Mouse (Mus musculus) ZHBTc4 (cell line): ENCODE data around the gene Klhl8.
A peak's percentile ranks its signal among the peaks of the same experiment; 100 is the strongest.
"Not testable (repeated sequence)": the region's sequence is repeated elsewhere in the genome, so short reads cannot be mapped to it uniquely, and the experiment has no call there.

ENCODE experiments used
- DNase-seq: peaks from one replicate; pipeline ENCODE4 v3.0.0-alpha.2; 2011; ENCODE audit warnings: low read depth, low spot score

Gene Klhl8

GRCm38 (mm10) chr5:103910748-103911409, at the start of gene Klhl8:
Klhl8 (minus strand) TSS chr5:103911259.
- DNase-seq: peak; percentile 95

GRCm38 (mm10) chr5:103954638-103955037, 43.6 kb upstream of the Klhl8 start:
- no peak for DNase-seq

- DNase-seq: no peak
Observed at GRCm38 (mm10) chr5:103953135-103954083, 42.4 kb upstream of the Klhl8 start.

- not testable (repeated sequence) for DNase-seq
Observed at GRCm38 (mm10) chr5:103950138-103950537, 39.1 kb upstream of the Klhl8 start.

- DNase-seq: no peak
Observed at GRCm38 (mm10) chr5:103943183-103943582, 32.1 kb upstream of the Klhl8 start.

- no peak for DNase-seq
Observed at GRCm38 (mm10) chr5:103939856-103940255, 28.8 kb upstream of the Klhl8 start.

GRCm38 (mm10) chr5:103939350-103939652, 28.2 kb upstream of the Klhl8 start:
- no peak for DNase-seq

- no peak for DNase-seq
Observed at GRCm38 (mm10) chr5:103938547-103939349, 27.7 kb upstream of the Klhl8 start.

- peak; percentile 27 for DNase-seq
Observed at GRCm38 (mm10) chr5:103936906-103937589, 26.0 kb upstream of the Klhl8 start.

GRCm38 (mm10) chr5:103931924-103932323, 20.9 kb upstream of the Klhl8 start:
- DNase-seq: peak; percentile 80

GRCm38 (mm10) chr5:103930511-103930910, 19.5 kb upstream of the Klhl8 start:
- DNase-seq: no peak

GRCm38 (mm10) chr5:103928196-103928550, 17.1 kb upstream of the Klhl8 start:
- no peak for DNase-seq

GRCm38 (mm10) chr5:103927429-103928195, 16.6 kb upstream of the Klhl8 start:
- DNase-seq: peak; percentile 94

- DNase-seq: peak; percentile 84
Observed at GRCm38 (mm10) chr5:103926398-103926797, 15.3 kb upstream of the Klhl8 start.

- no peak for DNase-seq
Observed at GRCm38 (mm10) chr5:103923755-103924154, 12.7 kb upstream of the Klhl8 start.

GRCm38 (mm10) chr5:103923101-103923500, 12.0 kb upstream of the Klhl8 start:
- peak; percentile 20 for DNase-seq

GRCm38 (mm10) chr5:103922436-103922835, 11.4 kb upstream of the Klhl8 start:
- DNase-seq: no peak

GRCm38 (mm10) chr5:103919497-103919896, 8.4 kb upstream of the Klhl8 start:
- DNase-seq: no peak

- no peak for DNase-seq
Observed at GRCm38 (mm10) chr5:103918233-103918632, 7.2 kb upstream of the Klhl8 start.

- DNase-seq: no peak
Observed at GRCm38 (mm10) chr5:103917357-103917895, 6.4 kb upstream of the Klhl8 start.
